Mouse (Mus musculus): ENCODE results near the gene Wdr11.

Wdr11 gene

DNA sequence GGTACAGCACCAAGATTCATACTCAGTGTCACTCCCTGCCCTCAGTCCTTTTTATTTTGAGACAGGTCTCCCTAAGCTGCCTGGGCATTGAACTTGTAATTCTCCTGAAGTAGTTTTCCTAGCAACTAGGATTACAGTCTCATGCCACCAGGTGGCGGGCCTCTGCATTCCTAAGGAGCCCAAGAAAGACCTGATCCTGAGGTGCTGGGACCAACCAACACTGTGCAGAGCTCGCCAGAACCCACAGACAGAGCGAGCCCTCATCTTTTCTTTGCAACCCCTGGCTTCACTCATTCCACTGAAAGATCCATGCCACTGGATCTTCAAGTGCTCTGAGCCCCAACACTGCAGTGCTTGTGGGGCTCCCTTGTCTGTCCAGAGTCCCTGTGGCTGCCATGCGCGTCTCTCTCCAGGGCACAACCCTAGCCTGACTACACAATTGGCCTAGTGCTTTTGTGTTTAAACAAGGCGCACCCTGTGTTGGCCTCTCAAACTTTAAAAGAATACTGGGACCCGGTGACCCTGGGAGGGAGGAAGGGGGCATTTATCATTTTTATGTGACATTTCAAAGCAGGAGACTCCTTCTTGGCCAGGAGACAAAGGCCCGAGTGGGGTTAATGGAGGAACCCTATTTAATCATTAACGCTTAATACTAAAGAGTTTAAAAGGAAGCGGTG, 89.0 kb downstream of the Wdr11 start:
- in situ Hi-C loops (cut with MboI, MseI) = no loop called here

DNA sequence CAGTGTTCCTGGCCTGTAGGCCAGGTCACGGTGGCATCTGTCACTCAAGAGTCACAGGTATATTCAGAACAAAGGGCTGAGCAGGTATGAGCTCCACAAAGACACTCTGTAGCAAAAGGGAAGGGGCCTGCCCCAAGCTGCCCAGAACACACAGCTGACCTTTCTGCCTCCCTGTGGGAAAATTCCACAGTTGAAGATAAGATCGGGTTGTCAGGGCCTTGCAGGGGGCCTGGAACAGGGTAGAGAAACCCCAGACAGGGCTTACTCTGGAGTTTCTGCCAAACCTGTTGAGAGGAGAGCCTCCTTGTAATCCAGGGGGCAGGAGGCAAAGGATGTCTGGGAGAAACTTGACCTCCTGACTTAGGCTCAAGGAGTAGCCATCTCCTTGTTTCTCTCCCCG, 90.9 kb downstream of the Wdr11 start:
- in situ Hi-C loops (cut with MboI, MseI) = no loop called here

- in situ Hi-C loops (cut with MboI, MseI) = no loop called here
Measured at GRCm38 (mm10) chr7:129685326-129685725, 93.7 kb downstream of the Wdr11 start.
